Mouse (Mus musculus) MEL (cell line): Measurements from ENCODE around the gene Cntnap2. TPM values are rescaled to one million over a fixed set of nuclear protein-coding genes. Genes with fewer than 3 reads are reported as not detected.

Experiments
- DNase-seq: peaks from one replicate; pipeline ENCODE4 v3.0.0; 2011; ENCODE audit warnings: low read depth, low spot score
- H3K27ac ChIP-seq: 2 replicates; pipeline ENCODE4 v1.5.1; 2012; ENCODE audit warnings: low read depth, mild to moderate bottlenecking, control low read depth, low read length, moderate library complexity; ENCODE audit not compliant: control insufficient read depth
- H3K27me3 ChIP-seq, 2 experiments: fragments of 150-350 bp in 1 of 2; sonication (generic) in 1 of 2; 2 replicates each; pipeline ENCODE4 v1.6.1; 2012; ENCODE audit warnings: low read length in 2 of 2, mild to moderate bottlenecking in 2 of 2, improper control_type of control experiment in 1 of 2, moderate library complexity in 1 of 2; ENCODE audit not compliant: insufficient read depth in 2 of 2, control insufficient read depth in 1 of 2
- H3K36me3 ChIP-seq, 2 experiments: 2 replicates each; pipeline ENCODE4 v1.6.1; 2012 to 2014; ENCODE audit warnings: low read length in 2 of 2, improper control_type of control experiment in 1 of 2, inconsistent platforms in 1 of 2, mild to moderate bottlenecking in 1 of 2; ENCODE audit not compliant: insufficient read depth in 2 of 2, control insufficient read depth in 1 of 2
- H3K4me1 ChIP-seq, 2 experiments: fragments of 150-350 bp in 1 of 2; sonication (generic) in 1 of 2; 2 replicates each; pipeline ENCODE4 v1.6.1; 2012; ENCODE audit warnings: low read length in 2 of 2, improper control_type of control experiment in 1 of 2, mild to moderate bottlenecking in 1 of 2; ENCODE audit not compliant: insufficient read depth in 2 of 2, control insufficient read depth in 1 of 2
- H3K4me3 ChIP-seq, 2 experiments: fragments of 150-350 bp in 1 of 2; sonication (generic) in 1 of 2; 2 replicates each; pipeline ENCODE4 v1.5.1; 2012; ENCODE audit warnings: low read depth in 2 of 2, low read length in 2 of 2, mild to moderate bottlenecking in 2 of 2, moderate library complexity in 2 of 2, control low read depth in 1 of 2, improper control_type of control experiment in 1 of 2; ENCODE audit not compliant: control insufficient read depth in 1 of 2, insufficient read depth in 1 of 2
- H3K79me2 ChIP-seq: 2 replicates; pipeline ENCODE4 v1.6.1; 2012; ENCODE audit warnings: mild to moderate bottlenecking, low read length, moderate library complexity; ENCODE audit not compliant: control insufficient read depth, poor library complexity, insufficient read depth
- H3K9ac ChIP-seq: 2 replicates; pipeline ENCODE4 v1.6.1; 2012; ENCODE audit warnings: low read depth, mild to moderate bottlenecking, control low read depth, low read length, moderate library complexity; ENCODE audit not compliant: control insufficient read depth, poor library complexity, severe bottlenecking
- H3K9me3 ChIP-seq: fragments of 150-350 bp; sonication (generic); replicated peaks from 2 replicates; pipeline ENCODE4 v1.6.1; 2012; ENCODE audit warnings: mild to moderate bottlenecking, low read length, improper control_type of control experiment, moderate library complexity; ENCODE audit not compliant: insufficient read depth
- ELF1 ChIP-seq: IDR thresholded peaks from 2 replicates; pipeline ENCODE4 v1.6.1; 2014; ENCODE audit warnings: low read depth, mild to moderate bottlenecking, inconsistent platforms, low read length, improper control_type of control experiment, moderate library complexity
- EP300 ChIP-seq, 2 experiments: IDR thresholded peaks; 2 replicates each; pipeline ENCODE4 v1.6.1; 2011; ENCODE audit warnings: improper control_type of control experiment in 2 of 2, low read length in 2 of 2, low read depth in 1 of 2, mild to moderate bottlenecking in 1 of 2
- GABPA ChIP-seq: IDR thresholded peaks from 2 replicates; pipeline ENCODE4 v1.6.1; 2012; ENCODE audit warnings: low read depth, mild to moderate bottlenecking, inconsistent platforms, low read length, improper control_type of control experiment, moderate library complexity
- HCFC1 ChIP-seq: IDR thresholded peaks from 2 replicates; pipeline ENCODE4 v1.6.1; 2012; ENCODE audit warnings: low read depth, mild to moderate bottlenecking, inconsistent platforms, low read length, improper control_type of control experiment, moderate library complexity
- JUND ChIP-seq: IDR thresholded peaks from 2 replicates; pipeline ENCODE4 v1.6.1; 2011; ENCODE audit warnings: low read depth, mild to moderate bottlenecking, improper control_type of control experiment, low read length
- KAT2A ChIP-seq: conservative IDR thresholded peaks from 2 replicates; pipeline ENCODE4 v1.6.1; 2012; ENCODE audit warnings: low read depth, low read length, improper control_type of control experiment, inconsistent platforms
- MAX ChIP-seq: IDR thresholded peaks from 2 replicates; pipeline ENCODE4 v1.6.1; 2011; ENCODE audit warnings: low read length, improper control_type of control experiment
- MAZ ChIP-seq: IDR thresholded peaks from 2 replicates; pipeline ENCODE4 v1.6.1; 2012; ENCODE audit warnings: low read depth, mild to moderate bottlenecking, inconsistent platforms, low read length, improper control_type of control experiment
- MYB ChIP-seq: IDR thresholded peaks from 2 replicates; pipeline ENCODE4 v1.6.1; 2011; ENCODE audit warnings: mild to moderate bottlenecking, low read depth, low read length, improper control_type of control experiment
- POLR2AphosphoS2 ChIP-seq: IDR thresholded peaks from 2 replicates; pipeline ENCODE4 v1.6.1; 2011; ENCODE audit warnings: low read length, improper control_type of control experiment
- SMC3 ChIP-seq: IDR thresholded peaks from 2 replicates; pipeline ENCODE4 v1.6.1; 2011; ENCODE audit warnings: low read depth, low read length, improper control_type of control experiment
- TBP ChIP-seq: IDR thresholded peaks from 2 replicates; pipeline ENCODE4 v1.8.0; 2011; ENCODE audit warnings: low read depth, low read length, improper control_type of control experiment
- TCF12 ChIP-seq: IDR thresholded peaks from 2 replicates; pipeline ENCODE4 v1.6.1; 2014; ENCODE audit warnings: low read depth, mild to moderate bottlenecking, inconsistent platforms, low read length, improper control_type of control experiment, moderate library complexity
- USF2 ChIP-seq, 2 experiments: IDR thresholded peaks; 2 replicates each; pipeline ENCODE4 v1.6.1; 2011 to 2012; ENCODE audit warnings: improper control_type of control experiment in 2 of 2, low read length in 2 of 2, borderline replicate concordance in 1 of 2, inconsistent platforms in 1 of 2, low read depth in 1 of 2, mild to moderate bottlenecking in 1 of 2; ENCODE audit not compliant: insufficient read depth in 1 of 2
- ZMIZ1 ChIP-seq: IDR thresholded peaks from 2 replicates; pipeline ENCODE4 v1.6.1; 2012; ENCODE audit warnings: low read depth, mild to moderate bottlenecking, inconsistent platforms, low read length, improper control_type of control experiment, moderate library complexity
- polyA plus RNA-seq, 2 experiments: library from polyadenylated mRNA; stranded (reverse) in 1 of 2; unstranded in 1 of 2; fragments of >175 nt in 1 of 2; fragments of >200 nt in 1 of 2; gene quantifications; 2 replicates each; pipeline versions ENCODE4 v1.2.1 to v1.2.4; 2012; ENCODE audit warnings: low replicate concordance in 2 of 2, low read depth in 1 of 2; ENCODE audit not compliant: insufficient read length in 2 of 2, insufficient read depth in 1 of 2, missing spikeins in 1 of 2
- total RNA-seq: library from RNA; depleted of rRNA; stranded (reverse); fragments of 300-350 nt; gene quantifications from 2 replicates; pipeline ENCODE4 v1.2.3, GENCODE M21; 2012

Cntnap2 gene
- total and polyA plus RNA-seq, 3 experiments = 0.01 TPM; not detected in 2

GRCm38 (mm10) chr6:47192478-47192877 is 2133.3 kb downstream of the Cntnap2 start:
- Histone ChIP-seq H3K4me3 (no peak overlapping the region), H3K36me3 (no peaks in the 10 kb centered on the region), H3K79me2 (no peaks in the 10 kb centered on the region), H3K9ac (no peak overlapping the region), H3K27me3 (no peaks in the 10 kb centered on the region; a peak in 2 of 4 replicates), H3K9me3 (no peaks in the 10 kb centered on the region), H3K27ac (no peak overlapping the region), H3K4me1 (peaks cover 0 to 4% of the 10 kb centered on the region in 2 experiments; a peak in 2 of 4 replicates)
- TF ChIP-seq ELF1 (no peak), MAX (no peak), HCFC1 (no peak), MYB (no peak), SMC3 (no peak), EP300 (IDR thresholded peaks at IDR 0.05; ENCODE audit: low read depth in 1 of 2, low read length in 2 of 2) (no peak), USF2 (IDR thresholded peaks at IDR 0.05; ENCODE audit: borderline replicate concordance in 1 of 2, insufficient read depth in 1 of 2, low read depth in 1 of 2, low read length in 2 of 2) (no peak), GABPA (no peak), ZMIZ1 (no peak)
- no peak for DNase-seq

GRCm38 (mm10) chr6:47197570-47197969 is 2138.4 kb downstream of the Cntnap2 start:
- no peak overlapping the region for H3K27ac ChIP-seq
- H3K79me2 ChIP-seq = no peaks in the 10 kb centered on the region
- H3K4me1 ChIP-seq = no peaks in the 10 kb centered on the region
- no peaks in the 10 kb centered on the region for H3K9me3 ChIP-seq
- TF ChIP-seq JUND = no peak
- TF ChIP-seq USF2 (IDR thresholded peaks at IDR 0.05; ENCODE audit: borderline replicate concordance in 1 of 2, insufficient read depth in 1 of 2, low read depth in 1 of 2, low read length in 2 of 2) = no peak
- no peak for TF ChIP-seq POLR2AphosphoS2
- no peak for TF ChIP-seq KAT2A
- TF ChIP-seq HCFC1 = no peak
- no peak for TF ChIP-seq TCF12
- TF ChIP-seq MAZ = no peak
- TF ChIP-seq TBP = no peak
- TF ChIP-seq ELF1 = no peak
- TF ChIP-seq, all 39 proteins: peak for 0
- no peak overlapping the region for H3K4me3 ChIP-seq
- no peak overlapping the region for H3K9ac ChIP-seq
- H3K27me3 ChIP-seq = no peaks in the 10 kb centered on the region; a peak in 2 of 4 replicates
- H3K36me3 ChIP-seq = no peaks in the 10 kb centered on the region
- no peak for DNase-seq
